In genomic region chr7:45794971-45795370, GRCm38 (mm10) we compare ENCODE assay signal across 16 mouse cellular contexts. TPM values are rescaled to one million over a fixed set of nuclear protein-coding genes. Genes with fewer than 3 reads are reported as not detected.
"Had no signal": no experiment of that assay in that cellular context is flagged by ENCODE, and none has a peak within 500 bp of the region (broad histone marks: within the 10 kb centered on the region; RNA-seq: fewer than 3 reads in every experiment).

No protein-coding gene starts in this region.

- H3K9ac ChIP-seq: kidney, embryonic 15.5 days; limb, embryonic 13.5 days; liver, embryonic 14.5 days; midbrain, embryonic 15.5 days had no signal

- DNase-seq: kidney, adult 2 months; kidney, postnatal 14 days; lung, adult 2 months; lung, postnatal 10 days; lung, postnatal 4 days; right cerebral cortex, adult 18-20 months; right cerebral cortex, postnatal 25 days; thymus, postnatal 36 days had no signal

- H3K4me2 ChIP-seq: kidney, embryonic 15.5 days; limb, embryonic 13.5 days; midbrain, embryonic 15.5 days had no signal

- ATAC-seq: midbrain, embryonic 15.5 days had no signal

- H3K4me3 ChIP-seq: kidney, embryonic 15.5 days; left cerebral cortex, adult 2 months; limb, embryonic 13.5 days; midbrain, embryonic 10.5 days; midbrain, embryonic 15.5 days had no signal

- H3K9me3 ChIP-seq: kidney, embryonic 15.5 days; limb, embryonic 13.5 days; midbrain, embryonic 10.5 days; midbrain, embryonic 15.5 days had no signal

- H3K27ac ChIP-seq: kidney, embryonic 15.5 days; left cerebral cortex, adult 2 months; limb, embryonic 13.5 days; liver, embryonic 14.5 days; midbrain, embryonic 15.5 days had no signal

RNA-seq across cellular contexts. Expression of gene Sult2b1, which starts 10.5 kb away (rescaled TPM):
- polyA plus RNA-seq: liver, adult 2 months had no signal

RNA-seq across cellular contexts. Expression of gene Lmtk3, which starts 11.4 kb away (rescaled TPM):
- polyA plus RNA-seq: thymus, postnatal 0 days had no signal
